Mouse (Mus musculus) embryonic fibroblast, embryonic 13.5 days (primary cell): ENCODE results near the gene Atg13.

ENCODE experiments used
- CTCF ChIP-seq: IDR thresholded peaks from 2 replicates; pipeline ENCODE4 v1.5.1; 2011; ENCODE audit warnings: mild to moderate bottlenecking, control low read depth, low read length, moderate library complexity, borderline replicate concordance; ENCODE audit not compliant: insufficient read depth
- POLR2A ChIP-seq: IDR thresholded peaks from 2 replicates; pipeline ENCODE4 v1.6.1; 2011; ENCODE audit warnings: low read depth, mild to moderate bottlenecking, control low read depth, low read length, moderate library complexity

GRCm38 (mm10) chr2:91635486-91635885 is 74.9 kb downstream of the Atg13 start:
- no peak for TF ChIP-seq CTCF
- TF ChIP-seq POLR2A: no peak
